21 mouse cellular contexts compared by ENCODE assay signal in genomic region chr7:126222753-126223152, GRCm38 (mm10). TPM values are rescaled to one million over a fixed set of nuclear protein-coding genes. Genes with fewer than 3 reads are reported as not detected.
A peak's percentile ranks its signal among the peaks of the same experiment; 100 is the strongest.
DNase-seq lines count a peak whose midpoint lies in the region; ATAC-seq and TF ChIP-seq lines count a peak whose summit lies in the region.
"Had no signal": no experiment of that assay in that cellular context is flagged by ENCODE, and none has a peak within 500 bp of the region (broad histone marks: within the 10 kb centered on the region; RNA-seq: fewer than 3 reads in every experiment).

No protein-coding gene starts in this region.

- no peak overlapping the region for H3K4me3 ChIP-seq in kidney, postnatal 0 days (replicated peaks; ENCODE audit: low read depth, low read length)
- H3K4me3 ChIP-seq: embryonic facial prominence, embryonic 12.5 days; forebrain, embryonic 12.5 days; heart, adult 2 months; heart, embryonic 15.5 days; hindbrain, embryonic 10.5 days had no signal

- no peak overlapping the region for H3K27ac ChIP-seq in kidney, postnatal 0 days
- H3K27ac ChIP-seq: embryonic facial prominence, embryonic 12.5 days; forebrain, embryonic 12.5 days; heart, adult 2 months; heart, embryonic 15.5 days; hindbrain, embryonic 10.5 days; hindbrain, embryonic 14.5 days had no signal

- H3K9me3 ChIP-seq in kidney, postnatal 0 days (replicated peaks; ENCODE audit: low read length), result no peaks in the 10 kb centered on the region
- H3K9me3 ChIP-seq: embryonic facial prominence, embryonic 12.5 days; forebrain, embryonic 12.5 days; heart, embryonic 15.5 days; hindbrain, embryonic 10.5 days had no signal

- no peaks in the 10 kb centered on the region for H3K27me3 ChIP-seq in kidney, postnatal 0 days (ENCODE audit: insufficient read depth, low read length)
- no peaks in the 10 kb centered on the region for H3K27me3 ChIP-seq in Patski
- H3K27me3 ChIP-seq: embryonic facial prominence, embryonic 12.5 days; heart, embryonic 15.5 days had no signal

- no peaks in the 10 kb centered on the region for H3K36me3 ChIP-seq in kidney, postnatal 0 days (ENCODE audit: insufficient read depth, low read length)
- H3K36me3 ChIP-seq: embryonic facial prominence, embryonic 12.5 days; forebrain, embryonic 12.5 days; heart, embryonic 15.5 days; hindbrain, embryonic 10.5 days had no signal

- no peak overlapping the region for H3K4me2 ChIP-seq in kidney, postnatal 0 days (ENCODE audit: low read length)
- H3K4me2 ChIP-seq: embryonic facial prominence, embryonic 12.5 days; forebrain, embryonic 12.5 days; heart, embryonic 11.5 days; heart, embryonic 15.5 days; hindbrain, embryonic 14.5 days had no signal

- no peak overlapping the region for H3K9ac ChIP-seq in kidney, postnatal 0 days (ENCODE audit: low read depth, low read length)
- H3K9ac ChIP-seq: embryonic facial prominence, embryonic 12.5 days; forebrain, embryonic 12.5 days; heart, embryonic 15.5 days; hindbrain, embryonic 14.5 days had no signal

- CTCF ChIA-PET in Patski (lab: Charles Lee), result no interaction called here

- DNase-seq in kidney, postnatal 0 days (ENCODE audit: low spot score), result peak; percentile 9
- DNase-seq in kidney, postnatal 10 days, result no peak
- DNase-seq in Patski (ENCODE audit: low read depth, low spot score), result no peak
- DNase-seq in mesoderm, embryonic 11.5 days (ENCODE audit: low read depth, low spot score), result peak; percentile 54
- DNase-seq in ovary, adult 18-20 months (ENCODE audit: low spot score), result no peak
- DNase-seq in cerebellum, postnatal 4 days (ENCODE audit: low spot score in 2 of 2), result no peak
- DNase-seq: adrenal gland, postnatal 14 days; cerebellum, adult 11-12 months; cerebellum, adult 9-11 months; gastrocnemius, postnatal 10 days; heart, adult 2 months; heart, postnatal 14 days had no signal

- POLR2A ChIA-PET in Patski (lab: Charles Lee), result no interaction called here

- H3K4me1 ChIP-seq in kidney, postnatal 0 days (replicated peaks; ENCODE audit: insufficient read depth, low read length), result no peaks in the 10 kb centered on the region
- H3K4me1 ChIP-seq: embryonic facial prominence, embryonic 12.5 days; forebrain, embryonic 12.5 days had no signal

- TF ChIP-seq CTCF in kidney, postnatal 0 days (IDR thresholded peaks at IDR 0.05; ENCODE audit: low read depth), result no peak
- TF ChIP-seq CTCF in Patski (IDR thresholded peaks at IDR 0.05), result no peak

- no peak for ATAC-seq in kidney, postnatal 0 days (replicated peaks; ENCODE audit: low FRiP score, low read depth)
- peak; percentile 21 for ATAC-seq in Patski
- no peak for ATAC-seq in erythroblast, adult 5-6 weeks (replicated peaks; ENCODE audit: low FRiP score, poor library complexity, severe bottlenecking)
- ATAC-seq: forebrain, embryonic 16.5 days; intestine, embryonic 16.5 days had no signal

- in situ Hi-C loops in Patski (cut with MboI; ENCODE audit: low pct_unique_long_range_greater_than_20kb), result no loop called here

- 31% methylated on average over 3 of the region's 3 CpGs for WGBS in kidney, postnatal 0 days

RNA-seq across cellular contexts. Expression of gene Xpo6, which starts 22.5 kb away (rescaled TPM):
- polyA plus RNA-seq in kidney, postnatal 0 days (2015; fragmentation: Nextera tagmentation; extraction: Ambion mirVana), result 30.1 and 31.5 TPM in 2 replicates
- polyA plus RNA-seq in Patski (2021), result 99.2 TPM
- 44.0 and 65.6 TPM in 2 replicates for total RNA-seq in erythroblast, adult 5-6 weeks (2015; ENCODE audit: low replicate concordance)
- total RNA-seq in erythroblast, adult 5-6 weeks (2017; ENCODE audit: low replicate concordance), result 12.7 and 28.3 TPM in 2 replicates

RNA-seq across cellular contexts. Expression of gene Sbk1, which starts 49.7 kb away (rescaled TPM):
- polyA plus RNA-seq in kidney, postnatal 0 days (2015; fragmentation: Nextera tagmentation; extraction: Ambion mirVana), result 17.7 and 19.7 TPM in 2 replicates
- polyA plus RNA-seq in Patski (2021), result 19.4 TPM
- 0.77 and 1.0 TPM in 2 replicates for total RNA-seq in erythroblast, adult 5-6 weeks (2015; ENCODE audit: low replicate concordance)
- 0.56 and 0.77 TPM in 2 replicates for total RNA-seq in erythroblast, adult 5-6 weeks (2017; ENCODE audit: low replicate concordance)

Comparison
In these comparisons a context has a peak if more than half of its experiments do, and no peak if none do; other contexts are left out.
1. DNase-seq: peak in kidney, postnatal 0 days (single experiment) and mesoderm, embryonic 11.5 days (single experiment); none in kidney, postnatal 10 days (single experiment), Patski (single experiment), ovary, adult 18-20 months (single experiment) and cerebellum, postnatal 4 days (0 of 2).